Mouse (Mus musculus) CH12.LX (cell line): Measurements from ENCODE around the gene Hdac9. TPM values are rescaled to one million over a fixed set of nuclear protein-coding genes. Genes with fewer than 3 reads are reported as not detected.
"Not testable (repeated sequence)": the region's sequence is repeated elsewhere in the genome, so short reads cannot be mapped to it uniquely, and the experiment has no call there.

ENCODE experiments used
- DNase-seq: peaks from one replicate; pipeline ENCODE4 v3.0.0-alpha.2; 2013; ENCODE audit errors: extremely low read depth
- H3K27ac ChIP-seq: 2 replicates; pipeline ENCODE4 v1.5.1; 2012; ENCODE audit warnings: low read depth, mild to moderate bottlenecking, control low read depth, moderate library complexity; ENCODE audit not compliant: insufficient read depth
- H3K27me3 ChIP-seq: replicated peaks from 2 replicates; pipeline ENCODE3; 2012; ENCODE audit warnings: inconsistent platforms
- H3K36me3 ChIP-seq, 2 experiments: replicated peaks in 1 of 2; 2 replicates each; pipeline versions ENCODE3 to v1.6.1; 2012; ENCODE audit warnings: inconsistent platforms in 1 of 2, low read length in 1 of 2, mild to moderate bottlenecking in 1 of 2, mixed read lengths in 1 of 2, moderate library complexity in 1 of 2; ENCODE audit not compliant: control insufficient read depth in 1 of 2, insufficient read depth in 1 of 2
- H3K4me1 ChIP-seq, 2 experiments: 2 replicates each; pipeline ENCODE4 v1.6.1; 2012; ENCODE audit warnings: inconsistent platforms in 1 of 2, moderate library complexity in 1 of 2; ENCODE audit not compliant: insufficient read depth in 2 of 2, control insufficient read depth in 1 of 2
- H3K4me2 ChIP-seq: 2 replicates; pipeline ENCODE4 v1.6.1; 2012; ENCODE audit warnings: low read depth, mild to moderate bottlenecking, control low read depth; ENCODE audit not compliant: poor library complexity, insufficient read depth, severe bottlenecking
- H3K4me3 ChIP-seq, 3 experiments: fragments of 150-350 bp in 1 of 3; sonication (generic) in 1 of 3; replicated peaks in 1 of 3; 2 replicates each; pipeline versions ENCODE3 to v1.5.1; 2011 to 2012; ENCODE audit warnings: low read depth in 2 of 3, low read length in 2 of 3, mild to moderate bottlenecking in 2 of 3, moderate library complexity in 2 of 3, control low read depth in 1 of 3, improper control_type of control experiment in 1 of 3, inconsistent platforms in 1 of 3, mixed read lengths in 1 of 3; ENCODE audit not compliant: poor library complexity in 1 of 3
- H3K79me2 ChIP-seq: replicated peaks from 2 replicates; pipeline ENCODE4 v1.6.1; 2012; ENCODE audit warnings: mild to moderate bottlenecking, moderate library complexity; ENCODE audit not compliant: control insufficient read depth, poor library complexity, insufficient read depth, severe bottlenecking; ENCODE audit errors: extremely low read depth
- H3K9ac ChIP-seq: 2 replicates; pipeline ENCODE4 v1.6.1; 2012; ENCODE audit warnings: low read depth, mild to moderate bottlenecking, control low read depth, moderate library complexity; ENCODE audit not compliant: insufficient read depth
- H3K9me3 ChIP-seq: replicated peaks from 2 replicates; pipeline ENCODE3; 2012; ENCODE audit warnings: low read length, inconsistent platforms, mixed read lengths
- BHLHE40 ChIP-seq: IDR thresholded peaks from 2 replicates; pipeline ENCODE4 v1.6.1; 2011; ENCODE audit warnings: mild to moderate bottlenecking, low read depth, low read length, improper control_type of control experiment
- CHD2 ChIP-seq: IDR thresholded peaks from 2 replicates; pipeline ENCODE4 v1.6.1; 2011; ENCODE audit warnings: low read length, improper control_type of control experiment
- CTCF ChIP-seq, 2 experiments: IDR thresholded peaks in 1 of 2; conservative IDR thresholded peaks in 1 of 2; 2 replicates each; pipeline ENCODE4 v1.5.1; 2011 to 2012; ENCODE audit warnings: low read depth in 2 of 2, low read length in 2 of 2, improper control_type of control experiment in 1 of 2, inconsistent platforms in 1 of 2, mild to moderate bottlenecking in 1 of 2, moderate library complexity in 1 of 2
- E2F4 ChIP-seq: IDR thresholded peaks from 2 replicates; pipeline ENCODE4 v1.6.1; 2011; ENCODE audit warnings: low read depth, low read length, improper control_type of control experiment; ENCODE audit not compliant: insufficient replicate concordance
- ELF1 ChIP-seq: IDR thresholded peaks from 2 replicates; pipeline ENCODE4 v1.6.1; 2014; ENCODE audit warnings: low read depth, mild to moderate bottlenecking, inconsistent platforms, low read length, improper control_type of control experiment
- GABPA ChIP-seq: IDR thresholded peaks from 2 replicates; pipeline ENCODE4 v1.6.1; 2012; ENCODE audit warnings: low read depth, low read length, improper control_type of control experiment, inconsistent platforms; ENCODE audit not compliant: insufficient replicate concordance
- HCFC1 ChIP-seq: IDR thresholded peaks from 2 replicates; pipeline ENCODE4 v1.6.1; 2012; ENCODE audit warnings: low read depth, mild to moderate bottlenecking, inconsistent platforms, low read length, improper control_type of control experiment
- IRF4 ChIP-seq: IDR thresholded peaks from 2 replicates; pipeline ENCODE4 v1.6.1; 2014; ENCODE audit warnings: low read depth, mild to moderate bottlenecking, inconsistent platforms, low read length, improper control_type of control experiment
- JUND ChIP-seq: conservative IDR thresholded peaks from 2 replicates; pipeline ENCODE4 v1.6.1; 2011; ENCODE audit warnings: low read depth, low read length, improper control_type of control experiment
- MAFK ChIP-seq: IDR thresholded peaks from 2 replicates; pipeline ENCODE4 v1.6.1; 2011; ENCODE audit warnings: low read length, improper control_type of control experiment; ENCODE audit not compliant: insufficient replicate concordance
- MEF2A ChIP-seq: IDR thresholded peaks from 2 replicates; pipeline ENCODE4 v1.6.1; 2014; ENCODE audit warnings: low read depth, mild to moderate bottlenecking, inconsistent platforms, low read length, improper control_type of control experiment, borderline replicate concordance
- NRF1 ChIP-seq: IDR thresholded peaks from 2 replicates; pipeline ENCODE4 v1.6.1; 2014; ENCODE audit warnings: low read depth, mild to moderate bottlenecking, inconsistent platforms, low read length, improper control_type of control experiment, moderate library complexity
- RAD21 ChIP-seq: IDR thresholded peaks from 2 replicates; pipeline ENCODE4 v1.6.1; 2011; ENCODE audit warnings: low read depth, mild to moderate bottlenecking, low read length, improper control_type of control experiment, moderate library complexity
- SIN3A ChIP-seq: IDR thresholded peaks from 2 replicates; pipeline ENCODE4 v1.6.1; 2012; ENCODE audit warnings: low read length, improper control_type of control experiment, inconsistent platforms
- SMC3 ChIP-seq: IDR thresholded peaks from 2 replicates; pipeline ENCODE4 v1.6.1; 2011; ENCODE audit warnings: low read depth, low read length, improper control_type of control experiment
- dilution Hi-C: fragments of 300-500 bp; cut with MboI; formaldehyde crosslinking; loops from 2 replicates; pipeline ENCODE4 v1.14.3; 2020; ENCODE audit warnings: low sequenced_read_pairs; ENCODE audit not compliant: extremely low pct_unique_long_range_greater_than_20kb, extremely low pct_ligation_motif_present
- in situ Hi-C: fragments of 300-500 bp; cut with MboI; formaldehyde crosslinking; loops from 3 replicates; pipeline ENCODE4 v1.14.3; 2019; ENCODE audit warnings: low sequenced_read_pairs, low pct_ligation_motif_present, low pct_unique_long_range_greater_than_20kb, mixed read lengths
- polyA plus RNA-seq: library from polyadenylated mRNA; unstranded; fragments of >175 nt; gene quantifications from 2 replicates; pipeline ENCODE4 v1.2.1, GENCODE M21; 2012; ENCODE audit warnings: low read depth; ENCODE audit not compliant: insufficient read length
- total RNA-seq, 2 experiments: library from RNA; depleted of rRNA; stranded (reverse); fragments of 300-350 nt in 1 of 2; fragments of >200 nt in 1 of 2; gene quantifications; 2 replicates each; pipeline ENCODE4 v1.2.3; 2012 to 2014

Gene Hdac9
- total and polyA plus RNA-seq, 3 experiments, result 0.04 to 0.38 (median 0.17) TPM

GRCm38 (mm10) chr12:34051112-34051511 lies 865.8 kb downstream of the Hdac9 start:
- DNase-seq, result peak; percentile 45

GRCm38 (mm10) chr12:34040949-34041348 lies 875.9 kb downstream of the Hdac9 start:
- no peaks in the 10 kb centered on the region for H3K36me3 ChIP-seq
- H3K27me3 ChIP-seq, result no peaks in the 10 kb centered on the region
- no peaks in the 10 kb centered on the region for H3K9me3 ChIP-seq
- H3K27ac ChIP-seq, result no peak overlapping the region
- H3K79me2 ChIP-seq, result no peaks in the 10 kb centered on the region
- in situ Hi-C loops, result no loop called here
- dilution Hi-C loops, result no loop called here
- H3K4me2 ChIP-seq, result no peak overlapping the region
- no peak overlapping the region for H3K9ac ChIP-seq
- TF ChIP-seq BHLHE40 (peak; percentile 47), JUND (peak; percentile 56; the same call in 1 of the 2 replicates), MAFK (no peak), HCFC1 (no peak)
- H3K4me1 ChIP-seq, result peaks cover 0 to 5% of the 10 kb centered on the region in 2 experiments; a peak in 2 of 4 replicates
- peak; percentile 35 for DNase-seq
- no peak overlapping the region for H3K4me3 ChIP-seq

More at GRCm38 (mm10) chr12:34051112-34051511, 865.8 kb downstream of the Hdac9 start:
- no peaks in the 10 kb centered on the region for H3K79me2 ChIP-seq
- H3K9me3 ChIP-seq, result no peaks in the 10 kb centered on the region
- dilution Hi-C loops, result no loop called here
- H3K4me3 ChIP-seq, result no peak overlapping the region
- peak; percentile 56 for TF ChIP-seq SMC3
- peak; percentile 15 to 65; a peak in 2 of 4 replicates for TF ChIP-seq CTCF (conservative IDR thresholded peaks at IDR 0.05 in 1 of 2, IDR thresholded peaks at IDR 0.05 in 1 of 2; ENCODE audit: low read depth in 2 of 2, low read length in 2 of 2)
- no peak for TF ChIP-seq IRF4
- TF ChIP-seq RAD21, result peak; percentile 26
- TF ChIP-seq, all 38 proteins: peak for 3
- Histone ChIP-seq H3K36me3 (no peaks in the 10 kb centered on the region), H3K27me3 (no peaks in the 10 kb centered on the region), H3K4me2 (no peak overlapping the region), H3K9ac (no peak overlapping the region), H3K4me1 (no peaks in the 10 kb centered on the region), H3K27ac (no peak overlapping the region)
- in situ Hi-C loops, result no loop called here

- Histone ChIP-seq H3K9me3 (no peaks in the 10 kb centered on the region), H3K79me2 (no peaks in the 10 kb centered on the region), H3K36me3 (no peaks in the 10 kb centered on the region), H3K4me2 (0 out of 2 replicates have a peak overlapping the region, but pooled peaks have one; percentile 23), H3K4me1 (peaks cover 0 to 5% of the 10 kb centered on the region in 2 experiments; a peak in 2 of 4 replicates), H3K4me3 (no peak overlapping the region), H3K27me3 (no peaks in the 10 kb centered on the region), H3K27ac (no peak overlapping the region), H3K9ac (no peak overlapping the region)
- dilution Hi-C loops (no loop called here), in situ Hi-C loops (no loop called here)
- TF ChIP-seq GABPA, result no peak
- TF ChIP-seq HCFC1, result no peak
- TF ChIP-seq SMC3, result no peak
- TF ChIP-seq NRF1, result no peak
- TF ChIP-seq CTCF (conservative IDR thresholded peaks at IDR 0.05 in 1 of 2, IDR thresholded peaks at IDR 0.05 in 1 of 2; ENCODE audit: low read depth in 2 of 2, low read length in 2 of 2), result no peak
- no peak for TF ChIP-seq CHD2
- no peak for TF ChIP-seq SIN3A
- TF ChIP-seq JUND, result no peak
- no peak for TF ChIP-seq ELF1
- no peak for TF ChIP-seq RAD21
- no peak for TF ChIP-seq MEF2A
- no peak for TF ChIP-seq E2F4
- DNase-seq, result no peak
These were observed 876.8 kb downstream of the Hdac9 start for GRCm38 (mm10) chr12:34040061-34040460.

- H3K4me1 ChIP-seq, H3K79me2 ChIP-seq, H3K27me3 ChIP-seq, H3K36me3 ChIP-seq, H3K27ac ChIP-seq, in situ Hi-C loops, DNase-seq, H3K9ac ChIP-seq, H3K4me2 ChIP-seq, H3K4me3 ChIP-seq, H3K9me3 ChIP-seq, dilution Hi-C loops: not testable (repeated sequence)
These were observed 907.1 kb downstream of the Hdac9 start for GRCm38 (mm10) chr12:34009796-34010195.
